Mouse (Mus musculus): ENCODE data around the gene Igsf6. TPM values are rescaled to one million over a fixed set of nuclear protein-coding genes. Genes with fewer than 3 reads are reported as not detected.

Igsf6 gene
- total and polyA plus RNA-seq, 2 experiments from 2014 or later = 1.1 to 1.6 TPM

GRCm38 (mm10) chr7:121098614-121099389 lies 24.4 kb upstream of the Igsf6 start:
- ATAC-seq (ENCODE audit: insufficient read depth, low read depth) (no peak), DNase-seq (ENCODE audit: low spot score) (no peak)
- no peaks in the 10 kb centered on the region for H3K9me3 ChIP-seq (replicated peaks; ENCODE audit: control insufficient read depth, low read length)
- WGBS = 62% methylated on average over 10 of the region's 10 CpGs
- no peak overlapping the region for H3K4me3 ChIP-seq (ENCODE audit: low read depth, low read length)
- H3K36me3 ChIP-seq (replicated peaks; ENCODE audit: control insufficient read depth, insufficient read depth, low read length) = no peaks in the 10 kb centered on the region
- H3K4me1 ChIP-seq (ENCODE audit: control insufficient read depth, insufficient read depth) = no peaks in the 10 kb centered on the region
- no peak overlapping the region for H3K4me2 ChIP-seq (ENCODE audit: low read depth, low read length)
- H3K9ac ChIP-seq (replicated peaks; ENCODE audit: low read depth, low read length) = no peak overlapping the region
- H3K27me3 ChIP-seq (ENCODE audit: control insufficient read depth, insufficient read depth, low read length) = no peaks in the 10 kb centered on the region
- H3K27ac ChIP-seq (ENCODE audit: low read depth) = no peak overlapping the region
- no peak for TF ChIP-seq CTCF (IDR thresholded peaks at IDR 0.05; ENCODE audit: low read depth)
- no peak for TF ChIP-seq EP300 (IDR thresholded peaks at IDR 0.05; ENCODE audit: low read depth)

GRCm38 (mm10) chr7:121093026-121093425 lies 18.7 kb upstream of the Igsf6 start:
- Histone ChIP-seq H3K4me3 (ENCODE audit: low read depth, low read length) (no peak overlapping the region), H3K4me2 (ENCODE audit: low read depth, low read length) (no peak overlapping the region), H3K9me3 (replicated peaks; ENCODE audit: control insufficient read depth, low read length) (no peaks in the 10 kb centered on the region), H3K27me3 (ENCODE audit: control insufficient read depth, insufficient read depth, low read length) (no peaks in the 10 kb centered on the region), H3K4me1 (ENCODE audit: control insufficient read depth, insufficient read depth) (no peaks in the 10 kb centered on the region), H3K9ac (replicated peaks; ENCODE audit: low read depth, low read length) (no peak overlapping the region), H3K27ac (ENCODE audit: low read depth) (no peak overlapping the region), H3K36me3 (replicated peaks; ENCODE audit: control insufficient read depth, insufficient read depth, low read length) (no peaks in the 10 kb centered on the region)
- ATAC-seq (ENCODE audit: insufficient read depth, low read depth) = no peak
- no peak for DNase-seq (ENCODE audit: low spot score)
- WGBS = 73% methylated on average over 4 of the region's 4 CpGs
- TF ChIP-seq CTCF (IDR thresholded peaks at IDR 0.05; ENCODE audit: low read depth) = no peak
- TF ChIP-seq EP300 (IDR thresholded peaks at IDR 0.05; ENCODE audit: low read depth) = no peak

- no peak for ATAC-seq (ENCODE audit: insufficient read depth, low read depth)
- Histone ChIP-seq H3K4me1 (ENCODE audit: control insufficient read depth, insufficient read depth) (0 out of 2 replicates have a peak, but pooled peaks cover 5% of the 10 kb centered on the region), H3K9me3 (replicated peaks; ENCODE audit: control insufficient read depth, low read length) (no peaks in the 10 kb centered on the region), H3K27ac (ENCODE audit: low read depth) (no peak overlapping the region), H3K9ac (replicated peaks; ENCODE audit: low read depth, low read length) (no peak overlapping the region), H3K27me3 (ENCODE audit: control insufficient read depth, insufficient read depth, low read length) (no peaks in the 10 kb centered on the region), H3K4me3 (ENCODE audit: low read depth, low read length) (no peak overlapping the region), H3K4me2 (ENCODE audit: low read depth, low read length) (no peak overlapping the region), H3K36me3 (replicated peaks; ENCODE audit: control insufficient read depth, insufficient read depth, low read length) (no peaks in the 10 kb centered on the region)
- DNase-seq (ENCODE audit: low spot score) = no peak
- TF ChIP-seq EP300 (IDR thresholded peaks at IDR 0.05; ENCODE audit: low read depth) (no peak), CTCF (IDR thresholded peaks at IDR 0.05; ENCODE audit: low read depth) (no peak)
- WGBS = 83% methylated on average over 7 of the region's 7 CpGs
These were observed 16.4 kb upstream of the Igsf6 start for GRCm38 (mm10) chr7:121090748-121091147.

- TF ChIP-seq EP300 (IDR thresholded peaks at IDR 0.05; ENCODE audit: low read depth) = no peak
- no peak; the same call in 1 of the 2 replicates for TF ChIP-seq CTCF (IDR thresholded peaks at IDR 0.05; ENCODE audit: low read depth)
- Histone ChIP-seq H3K4me3 (ENCODE audit: low read depth, low read length) (no peak overlapping the region), H3K27ac (ENCODE audit: low read depth) (no peak overlapping the region), H3K9me3 (replicated peaks; ENCODE audit: control insufficient read depth, low read length) (no peaks in the 10 kb centered on the region), H3K4me1 (ENCODE audit: control insufficient read depth, insufficient read depth) (peaks cover 5% of the 10 kb centered on the region; the same call in 1 of the 2 replicates), H3K4me2 (ENCODE audit: low read depth, low read length) (no peak overlapping the region), H3K9ac (replicated peaks; ENCODE audit: low read depth, low read length) (no peak overlapping the region), H3K36me3 (replicated peaks; ENCODE audit: control insufficient read depth, insufficient read depth, low read length) (no peaks in the 10 kb centered on the region), H3K27me3 (ENCODE audit: control insufficient read depth, insufficient read depth, low read length) (no peaks in the 10 kb centered on the region)
- no peak for ATAC-seq (ENCODE audit: insufficient read depth, low read depth)
- WGBS = 76% methylated on average over 5 of the region's 5 CpGs
- no peak for DNase-seq (ENCODE audit: low spot score)
These were observed 14.4 kb upstream of the Igsf6 start for GRCm38 (mm10) chr7:121088745-121089144.

GRCm38 (mm10) chr7:121085500-121085899 lies 11.1 kb upstream of the Igsf6 start:
- H3K27ac ChIP-seq (ENCODE audit: low read depth) = peak overlapping the region; percentile 54
- H3K27me3 ChIP-seq (ENCODE audit: control insufficient read depth, insufficient read depth, low read length) = no peaks in the 10 kb centered on the region
- peaks cover 5% of the 10 kb centered on the region; the same call in 1 of the 2 replicates for H3K4me1 ChIP-seq (ENCODE audit: control insufficient read depth, insufficient read depth)
- H3K4me3 ChIP-seq (ENCODE audit: low read depth, low read length) = no peak overlapping the region
- TF ChIP-seq EP300 (IDR thresholded peaks at IDR 0.05; ENCODE audit: low read depth) (no peak), CTCF (IDR thresholded peaks at IDR 0.05; ENCODE audit: low read depth) (no peak)
- H3K36me3 ChIP-seq (replicated peaks; ENCODE audit: control insufficient read depth, insufficient read depth, low read length) = no peaks in the 10 kb centered on the region
- no peak overlapping the region for H3K9ac ChIP-seq (replicated peaks; ENCODE audit: low read depth, low read length)
- peak; percentile 71 for DNase-seq (ENCODE audit: low spot score)
- no peak overlapping the region for H3K4me2 ChIP-seq (ENCODE audit: low read depth, low read length)
- ATAC-seq (ENCODE audit: insufficient read depth, low read depth) = peak; percentile 88
- 6% methylated on average over 4 of the region's 4 CpGs for WGBS
- H3K9me3 ChIP-seq (replicated peaks; ENCODE audit: control insufficient read depth, low read length) = no peaks in the 10 kb centered on the region
